Mouse (Mus musculus) heart, embryonic 10.5 days (tissue): Measurements from ENCODE around the gene Robo4. TPM values are rescaled to one million over a fixed set of nuclear protein-coding genes. Genes with fewer than 3 reads are reported as not detected.

Experiments
- DNase-seq: peaks from one replicate; pipeline ENCODE4 v3.0.0-alpha.2; 2017; ENCODE audit warnings: low spot score
- H3K27ac ChIP-seq: fragments of 300-500 bp; sonication (generic); 2 replicates; pipeline ENCODE4 v1.5.1; 2016; ENCODE audit warnings: mild to moderate bottlenecking
- H3K27me3 ChIP-seq: fragments of 300-500 bp; sonication (generic); 2 replicates; pipeline ENCODE4 v1.6.1; 2016; ENCODE audit warnings: mild to moderate bottlenecking; ENCODE audit not compliant: poor library complexity, insufficient read depth, severe bottlenecking
- H3K36me3 ChIP-seq: fragments of 300-500 bp; sonication (generic); 2 replicates; pipeline ENCODE4 v1.6.1; 2016; ENCODE audit warnings: mild to moderate bottlenecking, moderate library complexity
- H3K4me1 ChIP-seq: fragments of 300-500 bp; sonication (generic); 2 replicates; pipeline ENCODE4 v1.6.1; 2016; ENCODE audit warnings: mild to moderate bottlenecking
- H3K4me3 ChIP-seq: fragments of 300-500 bp; sonication (generic); 2 replicates; pipeline ENCODE4 v1.5.1; 2016; ENCODE audit warnings: mild to moderate bottlenecking, moderate library complexity
- H3K9me3 ChIP-seq: fragments of 300-500 bp; sonication (generic); 2 replicates; pipeline ENCODE4 v1.6.1; 2016; ENCODE audit warnings: mild to moderate bottlenecking, moderate library complexity
- WGBS: fragments of 180-500 bp; shearing (Covaris S2); methylation state at CpG from one replicate; pipeline ENCODE4 v1.1.7; 2016; 5-methylcytosine and 5-hydroxymethylcytosine counted together
- polyA plus RNA-seq: library from polyadenylated mRNA; unstranded; fragments of >200 nt; fragmentation: Nextera tagmentation; extraction: Ambion mirVana; gene quantifications from 2 replicates; pipeline ENCODE4 v1.2.1, GENCODE M21; 2016

Robo4 gene
- 2.0 and 4.0 TPM in 2 replicates for polyA plus RNA-seq

DNA sequence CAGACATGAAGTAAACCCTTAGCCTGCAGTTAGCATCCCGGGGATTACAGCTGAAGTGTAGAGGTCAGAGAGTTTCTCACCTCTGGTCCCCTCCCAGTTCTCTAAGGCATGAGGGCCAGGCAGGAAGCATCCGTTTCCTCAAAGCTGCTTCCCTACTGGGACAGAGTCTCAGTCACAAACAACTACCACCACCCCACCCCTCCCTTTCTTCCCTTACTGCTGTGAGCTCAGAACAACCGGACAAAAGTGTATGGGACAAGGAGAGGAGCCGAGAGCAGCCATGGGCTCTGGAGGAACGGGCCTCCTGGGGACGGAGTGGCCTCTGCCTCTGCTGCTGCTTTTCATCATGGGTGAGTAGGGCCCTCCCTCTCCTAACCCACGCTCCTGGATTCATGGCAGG is at the start of gene Robo4:
Gene Robo4 (plus strand): TSS at position 96 of the 400 bp plus-strand sequence.
- 0 out of 2 replicates have a peak, but pooled peaks cover 8% of the 10 kb centered on the region for H3K4me1 ChIP-seq
- 14% methylated on average over 7 of the region's 7 CpGs for WGBS
- peak within 1 kb of the TSS; percentile 15; the same call in 1 of the 2 replicates for H3K4me3 ChIP-seq
- no peak for DNase-seq
- H3K36me3 ChIP-seq, result no peaks in the 10 kb centered on the region
- H3K27me3 ChIP-seq, result peaks cover 12% of the 10 kb centered on the region
- H3K27ac ChIP-seq, result peak within 1 kb of the TSS; percentile 56
- no peaks in the 10 kb centered on the region for H3K9me3 ChIP-seq

DNA sequence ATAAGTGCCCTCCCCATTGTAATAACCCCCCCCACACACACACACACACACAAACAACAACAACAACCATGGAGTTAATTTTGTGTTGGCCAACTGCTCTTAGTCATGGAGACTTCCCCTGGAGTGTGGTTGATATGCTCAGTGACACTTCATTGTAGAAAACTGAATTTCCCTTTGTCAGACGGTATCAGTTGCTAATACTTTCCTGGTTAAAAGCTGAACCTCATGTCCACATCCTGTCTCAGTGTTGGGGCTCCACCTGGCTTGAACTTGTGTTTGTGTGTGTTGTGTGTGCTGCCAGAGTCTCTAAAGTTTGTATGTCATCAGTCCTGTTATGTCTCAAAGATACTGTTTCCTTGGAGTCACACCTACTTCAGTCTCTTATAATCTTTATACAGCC is 47.2 kb upstream of the Robo4 start:
- no peak overlapping the region for H3K27ac ChIP-seq
- DNase-seq, result no peak
- H3K4me3 ChIP-seq, result no peak overlapping the region
- no peaks in the 10 kb centered on the region for H3K9me3 ChIP-seq
- H3K36me3 ChIP-seq, result no peaks in the 10 kb centered on the region
- no peaks in the 10 kb centered on the region for H3K27me3 ChIP-seq
- WGBS, result 61% methylated on average over 1 of the region's 1 CpGs
- H3K4me1 ChIP-seq, result peaks cover 9% of the 10 kb centered on the region

DNA sequence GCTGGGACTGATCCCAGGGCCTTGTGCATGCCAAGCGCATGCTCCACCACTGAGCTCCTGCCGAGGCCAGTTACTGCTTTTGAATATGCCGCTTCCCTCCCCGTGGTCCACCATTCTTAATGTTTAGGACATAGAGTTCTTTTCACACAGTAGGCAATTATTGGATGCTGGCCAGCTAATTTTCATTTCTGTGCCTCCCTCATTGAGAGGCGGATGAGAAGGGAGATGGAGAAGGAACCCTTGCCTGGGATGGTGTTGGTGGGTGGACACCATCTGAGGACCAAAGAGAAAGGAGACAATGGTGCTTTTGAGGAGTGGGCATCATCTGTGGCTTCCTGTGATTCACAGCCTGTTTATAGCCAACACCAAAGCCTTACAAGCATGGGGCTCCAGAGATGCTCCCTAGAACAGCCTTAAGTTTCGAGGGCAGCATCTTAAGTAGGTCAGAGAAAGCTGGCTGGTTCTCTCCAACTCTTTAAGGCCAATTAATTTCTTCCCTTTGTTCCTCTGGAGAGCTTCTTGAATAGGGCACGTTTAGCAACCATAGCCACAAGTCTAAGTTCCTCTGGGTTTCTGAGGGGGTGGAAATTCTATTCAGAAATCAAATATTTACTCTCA is 42.9 kb upstream of the Robo4 start:
- H3K27ac ChIP-seq, result no peak overlapping the region

DNA sequence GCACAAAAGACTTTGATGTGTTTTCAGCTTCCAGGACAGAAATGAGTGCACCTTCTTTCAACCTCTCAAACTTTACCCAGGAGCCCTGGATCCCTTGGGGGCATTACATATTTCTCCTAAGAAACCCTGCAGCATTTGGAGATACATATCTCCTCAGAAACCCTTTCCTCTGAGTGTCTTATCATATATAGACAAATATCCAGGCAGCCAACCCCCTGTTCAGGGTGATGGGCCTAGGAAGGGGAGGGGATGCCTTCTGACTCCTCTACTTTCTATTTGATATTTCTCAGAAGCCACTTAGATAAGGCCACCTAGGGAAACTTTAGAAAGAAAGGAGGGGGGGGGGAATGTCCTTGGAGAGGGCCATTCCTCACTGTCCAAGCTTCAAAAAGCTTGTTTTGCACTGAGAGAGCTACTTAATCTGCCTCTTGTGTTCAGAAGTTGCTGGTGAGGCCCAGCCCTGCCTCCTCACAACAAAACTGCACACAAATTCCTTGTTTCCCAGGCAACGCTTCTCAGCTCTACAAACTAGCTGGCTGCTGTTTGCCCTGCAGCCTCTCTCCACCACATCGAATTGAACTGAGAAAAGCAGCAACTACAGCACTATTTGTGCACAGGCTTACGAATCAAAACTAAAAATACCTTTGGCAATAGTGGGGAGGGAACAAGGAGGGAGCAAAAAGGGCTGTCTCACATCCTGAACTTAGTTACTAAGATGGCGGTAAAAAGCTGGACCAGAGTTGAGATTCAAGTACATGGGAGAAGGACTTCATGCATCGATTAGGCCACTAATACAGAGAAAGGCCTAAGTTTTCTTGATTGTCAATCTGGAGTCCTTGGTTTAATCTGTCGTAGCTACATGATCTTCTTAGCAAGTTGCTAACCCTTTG is 42.1 kb upstream of the Robo4 start:
- DNase-seq, result peak; percentile 79
- Histone ChIP-seq H3K4me1 (peaks cover 18% of the 10 kb centered on the region), H3K9me3 (no peaks in the 10 kb centered on the region), H3K36me3 (no peaks in the 10 kb centered on the region), H3K27me3 (no peaks in the 10 kb centered on the region), H3K27ac (peak overlapping the region; percentile 39), H3K4me3 (no peak overlapping the region)
- 53% methylated on average over 6 of the region's 6 CpGs for WGBS

More for the DNA sequence above, 42.9 kb upstream of the Robo4 start:
- 84% methylated on average over 7 of the region's 7 CpGs for WGBS
- Histone ChIP-seq H3K4me1 (peaks cover 18% of the 10 kb centered on the region), H3K36me3 (no peaks in the 10 kb centered on the region), H3K9me3 (no peaks in the 10 kb centered on the region), H3K27me3 (no peaks in the 10 kb centered on the region), H3K4me3 (no peak overlapping the region)
- no peak for DNase-seq

DNA sequence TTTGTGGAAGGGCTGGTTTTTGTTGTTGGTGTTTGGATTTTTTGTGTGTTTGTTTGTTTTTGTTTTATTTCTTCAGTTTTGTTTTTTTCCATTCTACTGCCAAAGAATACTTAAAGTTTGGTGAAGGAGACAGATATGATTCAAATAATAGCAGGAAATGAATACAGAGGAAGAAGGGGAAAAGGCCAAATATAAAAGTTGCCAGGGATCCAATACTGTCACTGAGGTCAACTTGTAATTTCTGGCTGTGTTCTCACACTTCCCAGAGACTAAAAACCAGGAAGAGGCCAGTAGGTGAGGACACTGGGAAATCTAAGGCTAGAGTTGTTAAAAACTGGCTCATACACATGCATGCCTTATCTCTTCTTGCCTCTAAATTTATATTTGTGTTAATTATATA is 39.6 kb upstream of the Robo4 start:
- Histone ChIP-seq H3K27me3 (no peaks in the 10 kb centered on the region), H3K4me1 (peaks cover 18% of the 10 kb centered on the region), H3K4me3 (no peak overlapping the region), H3K36me3 (no peaks in the 10 kb centered on the region), H3K27ac (no peak overlapping the region), H3K9me3 (no peaks in the 10 kb centered on the region)
- no peak for DNase-seq

DNA sequence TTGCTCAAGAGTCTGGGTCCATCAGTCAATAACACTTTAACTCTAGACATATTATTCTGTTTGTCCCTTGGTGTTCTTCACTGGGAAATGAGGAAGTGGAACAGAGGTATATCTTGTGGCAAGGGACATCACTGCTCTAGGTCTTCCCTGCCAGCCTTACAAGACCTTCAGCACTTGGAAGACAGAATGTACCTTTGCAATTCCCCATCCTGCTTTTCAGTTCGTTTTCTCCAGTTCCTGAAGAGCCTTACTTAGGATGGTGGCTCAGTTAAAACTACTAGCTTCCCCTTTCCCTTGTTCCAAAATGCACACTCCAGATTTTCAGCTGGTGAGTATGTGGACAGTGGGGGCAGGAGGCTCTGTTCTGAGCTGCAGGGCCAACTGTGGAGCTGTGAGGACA is 38.8 kb upstream of the Robo4 start:
- WGBS, result 64% methylated on average over 1 of the region's 1 CpGs
- Histone ChIP-seq H3K4me3 (no peak overlapping the region), H3K27me3 (no peaks in the 10 kb centered on the region), H3K9me3 (no peaks in the 10 kb centered on the region), H3K36me3 (no peaks in the 10 kb centered on the region), H3K4me1 (peaks cover 18% of the 10 kb centered on the region), H3K27ac (no peak overlapping the region)
- DNase-seq, result no peak

DNA sequence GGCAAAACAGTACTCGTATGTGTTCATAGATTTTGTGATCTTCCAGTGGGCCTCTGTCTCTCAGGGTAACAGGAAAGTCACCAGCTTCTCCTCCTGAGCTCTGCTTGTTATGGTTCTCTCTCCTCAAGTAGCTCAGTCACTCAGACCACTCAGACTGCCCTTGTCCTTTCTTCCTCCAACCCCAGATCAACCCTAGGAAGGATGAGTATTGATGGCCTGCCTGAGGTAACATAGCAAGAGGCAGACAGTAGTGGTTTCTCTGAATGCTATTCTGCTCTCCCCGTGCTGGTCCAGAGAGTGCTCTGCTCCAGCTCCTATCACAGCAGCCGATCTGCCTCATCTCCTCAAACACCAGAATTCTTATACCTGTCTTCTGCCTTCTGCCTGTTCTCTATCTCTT is 38.1 kb upstream of the Robo4 start:
- Histone ChIP-seq H3K36me3 (no peaks in the 10 kb centered on the region), H3K4me3 (no peak overlapping the region), H3K4me1 (peaks cover 18% of the 10 kb centered on the region), H3K27me3 (no peaks in the 10 kb centered on the region), H3K9me3 (no peaks in the 10 kb centered on the region), H3K27ac (no peak overlapping the region)
- 63% methylated on average over 3 of the region's 3 CpGs for WGBS
- DNase-seq, result no peak

DNA sequence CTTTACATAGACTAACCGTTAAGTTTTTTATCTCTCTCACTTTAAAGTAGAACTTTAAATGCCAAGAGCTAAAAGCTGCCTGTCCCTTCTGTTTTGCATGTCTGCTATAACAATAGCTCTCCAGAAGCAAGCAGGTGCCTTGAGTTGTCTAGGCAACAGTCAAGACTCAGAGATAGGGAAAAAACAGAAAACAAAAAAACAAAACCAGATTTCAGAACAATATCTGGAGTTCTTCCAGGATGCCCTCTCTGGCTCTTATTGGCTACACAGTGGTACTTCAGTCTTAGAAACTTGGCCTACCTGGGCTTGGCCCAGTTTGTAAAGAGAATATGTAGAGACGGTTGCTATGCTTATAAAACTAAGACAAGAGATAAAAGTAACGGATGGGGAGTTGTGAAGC is 37.3 kb upstream of the Robo4 start:
- DNase-seq, result no peak
- WGBS, result 71% methylated on average over 3 of the region's 3 CpGs
- Histone ChIP-seq H3K27me3 (no peaks in the 10 kb centered on the region), H3K9me3 (no peaks in the 10 kb centered on the region), H3K4me1 (peaks cover 10% of the 10 kb centered on the region), H3K4me3 (no peak overlapping the region), H3K27ac (no peak overlapping the region), H3K36me3 (no peaks in the 10 kb centered on the region)

DNA sequence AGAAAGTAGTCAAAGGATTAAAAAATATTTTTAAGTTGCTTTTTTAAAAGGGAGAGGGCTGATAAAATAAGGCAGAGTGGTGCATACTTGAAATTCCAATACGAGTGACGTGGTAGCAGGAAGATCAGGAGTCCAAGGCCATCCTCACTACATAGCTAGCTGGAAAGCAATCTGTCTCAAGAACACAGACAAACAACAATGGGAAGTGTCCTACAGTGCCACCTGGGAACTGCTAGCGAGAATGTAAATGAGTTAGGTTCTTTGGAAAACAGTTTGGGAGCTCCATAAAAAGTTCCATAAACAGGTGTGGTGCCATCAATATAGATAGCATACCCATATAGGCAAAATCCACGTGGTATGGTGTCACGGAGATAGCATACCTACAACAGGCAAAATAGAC is 36.0 kb upstream of the Robo4 start:
- H3K4me1 ChIP-seq, result no peaks in the 10 kb centered on the region
- H3K4me3 ChIP-seq, result no peak overlapping the region
- no peaks in the 10 kb centered on the region for H3K36me3 ChIP-seq
- no peak for DNase-seq
- 50% methylated on average over 5 of the region's 5 CpGs for WGBS
- H3K27me3 ChIP-seq, result no peaks in the 10 kb centered on the region
- no peak overlapping the region for H3K27ac ChIP-seq
- H3K9me3 ChIP-seq, result no peaks in the 10 kb centered on the region

DNA sequence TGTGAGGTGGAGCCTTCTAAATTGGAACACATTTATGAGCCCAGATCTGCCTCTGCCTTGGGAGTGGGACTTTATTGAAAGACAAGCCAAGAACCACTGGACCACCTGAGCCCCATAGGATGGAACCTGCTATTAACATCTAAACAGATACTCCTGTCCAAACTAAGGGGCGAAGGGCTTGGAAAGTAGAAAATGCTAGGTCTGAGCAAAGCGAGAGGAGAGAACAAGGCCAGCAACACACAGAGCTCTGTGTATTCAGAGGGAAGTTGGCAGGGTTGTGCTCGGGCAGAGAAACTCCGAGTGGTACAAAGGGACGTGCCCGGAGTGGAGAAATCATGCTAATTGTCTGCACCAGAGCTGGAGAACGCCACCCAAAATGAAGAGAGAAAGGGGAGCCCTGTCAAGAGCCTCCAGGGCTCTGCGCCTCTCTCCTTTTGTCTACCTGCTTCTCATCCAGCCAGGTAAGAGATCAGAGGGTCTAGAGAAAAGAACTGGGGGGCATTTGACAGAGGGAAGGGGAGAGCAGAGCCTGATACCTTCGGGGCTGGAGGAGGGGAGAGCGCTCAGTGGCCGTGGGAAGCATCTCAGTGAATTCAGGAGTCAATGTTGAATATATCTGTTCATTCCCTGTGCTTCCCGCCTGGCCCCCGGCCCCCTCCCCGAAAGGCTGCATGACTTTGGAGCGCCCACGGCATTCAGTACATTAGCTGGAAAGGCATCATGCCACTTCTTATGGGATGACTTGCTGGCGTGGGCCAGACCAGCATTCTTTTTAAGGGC is 34.2 kb upstream of the Robo4 start, which contains the start of gene Hepacam:
Gene Hepacam (plus strand): TSS at position 51 of the 780 bp plus-strand sequence.
- H3K27me3 ChIP-seq, result no peaks in the 10 kb centered on the region
- no peaks in the 10 kb centered on the region for H3K4me1 ChIP-seq
- no peak within 1 kb of the TSS for H3K27ac ChIP-seq
- no peaks in the 10 kb centered on the region for H3K36me3 ChIP-seq
- no peaks in the 10 kb centered on the region for H3K9me3 ChIP-seq
- DNase-seq, result no peak
- WGBS, result 79% methylated on average over 17 of the region's 17 CpGs
- H3K4me3 ChIP-seq, result no peak within 1 kb of the TSS

DNA sequence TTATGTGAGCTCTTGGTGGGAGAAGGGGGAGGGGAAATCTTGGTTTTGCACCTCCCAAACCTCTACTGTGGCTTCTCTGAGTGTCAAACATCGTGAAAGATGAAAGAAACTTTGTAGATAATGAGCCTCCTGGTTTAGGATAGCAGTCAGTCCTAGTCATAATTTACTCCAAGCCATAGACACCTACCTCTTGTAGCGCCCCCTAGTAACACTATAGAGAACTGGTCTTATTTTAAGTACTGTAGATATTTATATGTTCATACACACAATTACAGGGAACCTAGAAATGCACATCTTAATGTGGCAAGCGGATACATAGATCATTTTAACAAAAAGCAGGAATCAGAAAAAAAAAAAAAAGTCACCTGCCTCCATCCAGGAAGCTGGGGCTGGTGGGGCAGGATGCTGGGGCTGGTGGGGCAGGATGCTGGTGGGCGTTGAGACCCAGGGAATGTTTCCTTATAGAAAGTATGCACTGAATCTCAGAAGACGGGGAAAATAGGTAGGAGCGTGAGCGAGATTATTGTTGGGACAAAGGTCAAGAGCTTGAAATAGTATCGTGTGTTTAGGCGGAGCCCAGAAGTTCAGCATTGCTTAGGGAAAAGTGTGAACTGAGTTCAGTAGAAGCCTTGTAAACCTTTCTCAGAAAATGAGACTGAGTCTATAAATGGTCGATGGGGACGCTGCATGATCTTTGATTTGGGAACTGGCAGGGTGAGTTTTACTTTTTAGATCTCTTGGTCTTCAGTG is 33.4 kb upstream of the Robo4 start:
- no peaks in the 10 kb centered on the region for H3K4me1 ChIP-seq
- no peaks in the 10 kb centered on the region for H3K36me3 ChIP-seq
- no peaks in the 10 kb centered on the region for H3K9me3 ChIP-seq
- WGBS, result 69% methylated on average over 11 of the region's 11 CpGs
- H3K4me3 ChIP-seq, result no peak overlapping the region
- no peak overlapping the region for H3K27ac ChIP-seq
- no peaks in the 10 kb centered on the region for H3K27me3 ChIP-seq
- no peak for DNase-seq

DNA sequence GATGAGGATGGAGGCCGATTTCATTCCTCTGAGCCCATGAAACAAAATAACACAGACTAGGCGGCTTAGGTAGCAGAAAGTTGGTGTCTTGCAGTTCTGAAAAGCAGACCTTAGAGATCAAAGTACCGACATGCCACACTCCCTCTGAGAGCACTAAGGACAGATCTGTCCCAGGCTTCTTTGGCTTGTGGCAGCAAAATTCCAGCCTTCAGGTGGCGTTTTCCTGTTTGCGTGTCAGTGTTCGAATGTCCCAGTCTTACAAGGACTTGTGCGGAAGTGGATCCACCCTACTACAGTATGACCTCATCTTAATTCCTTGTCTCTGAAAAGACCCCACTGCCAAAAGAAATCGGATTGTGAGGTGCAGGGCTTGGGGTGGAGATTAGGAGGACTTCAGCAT is 32.8 kb upstream of the Robo4 start:
- WGBS, result 64% methylated on average over 8 of the region's 8 CpGs
- Histone ChIP-seq H3K27ac (no peak overlapping the region), H3K4me3 (no peak overlapping the region), H3K4me1 (no peaks in the 10 kb centered on the region), H3K9me3 (no peaks in the 10 kb centered on the region), H3K36me3 (no peaks in the 10 kb centered on the region), H3K27me3 (no peaks in the 10 kb centered on the region)
- no peak for DNase-seq
